Mouse (Mus musculus) heart, adult 2 months (tissue): ENCODE data around the gene Aldh18a1. TPM values are rescaled to one million over a fixed set of nuclear protein-coding genes. Genes with fewer than 3 reads are reported as not detected.

Experiments
- DNase-seq, 2 experiments: peaks; one replicate each; pipeline ENCODE4 v3.0.0; 2021
- H3K27ac ChIP-seq: fragments of 200-600 bp; 2 replicates; pipeline ENCODE4 v1.8.1; 2022
- H3K27me3 ChIP-seq: fragments of 200-500 bp; 2 replicates; pipeline ENCODE4 v1.6.1; 2012; ENCODE audit warnings: mild to moderate bottlenecking, low read length, inconsistent platforms, mixed read lengths; ENCODE audit not compliant: control insufficient read depth, insufficient read depth
- H3K36me3 ChIP-seq: fragments of 200-500 bp; 2 replicates; pipeline ENCODE4 v1.6.1; 2012; ENCODE audit warnings: low read length, inconsistent platforms; ENCODE audit not compliant: control insufficient read depth, insufficient read depth
- H3K4me1 ChIP-seq: fragments of 200-500 bp; 2 replicates; pipeline ENCODE4 v1.6.1; 2011; ENCODE audit warnings: low read length; ENCODE audit not compliant: control insufficient read depth, insufficient read depth
- H3K4me3 ChIP-seq: fragments of 200-600 bp; 2 replicates; pipeline ENCODE4 v1.8.1; 2022
- H3K79me2 ChIP-seq: fragments of 200-500 bp; replicated peaks from 2 replicates; pipeline ENCODE4 v1.6.1; 2012; ENCODE audit warnings: mild to moderate bottlenecking, inconsistent platforms, low read length, moderate library complexity, mixed read lengths; ENCODE audit not compliant: control insufficient read depth, insufficient read depth
- H3K9ac ChIP-seq: fragments of 200-500 bp; 2 replicates; pipeline ENCODE4 v1.6.1; 2012; ENCODE audit warnings: low read depth, mild to moderate bottlenecking, control low read depth, inconsistent platforms, low read length, mixed read lengths
- CTCF ChIP-seq: fragments of 200-600 bp; IDR thresholded peaks from 2 replicates; pipeline ENCODE4 v1.8.1; 2022; ENCODE audit warnings: antibody characterized with exemption, mild to moderate bottlenecking, moderate library complexity
- EP300 ChIP-seq: fragments of 200-500 bp; IDR thresholded peaks from 2 replicates; pipeline ENCODE4 v1.6.1; 2011; ENCODE audit warnings: low read depth, low read length, control low read depth; ENCODE audit not compliant: insufficient read depth
- POLR2A ChIP-seq: fragments of 200-500 bp; IDR thresholded peaks from 2 replicates; pipeline ENCODE4 v1.6.1; 2011; ENCODE audit warnings: mild to moderate bottlenecking, low read depth, low read length, control low read depth; ENCODE audit not compliant: insufficient read depth
- WGBS: fragments of 180-500 bp; shearing (Covaris S2); methylation state at CpG from one replicate; pipeline ENCODE4 v1.1.7; 2018; 5-methylcytosine and 5-hydroxymethylcytosine counted together
- intact Hi-C: fragments of 180-260 bp; cut with DNase I; formaldehyde crosslinking; loops from one replicate; pipeline ENCODE4 v1.15.1; 2025
- long read RNA-seq: library from polyadenylated mRNA; stranded (forward); transcript quantifications from one replicate; pipeline ENCODE4 v2.0.0, GENCODE M21; 2021
- polyA plus RNA-seq: library from polyadenylated mRNA; depleted of rRNA; stranded (reverse); fragments of >200 nt; gene quantifications from 2 replicates; pipeline ENCODE4 v1.2.3, GENCODE M21; 2012; rRNA removed
- total RNA-seq, 2 experiments: library from RNA; stranded (reverse); gene quantifications; 2 replicates each; pipeline ENCODE4 v1.2.3; 2021

Aldh18a1 gene
- total RNA-seq (1 to 10 TPM; 4.4 to 7.9 TPM), polyA plus RNA-seq (7.6 and 12.4 TPM in 2 replicates)
- long read RNA-seq, partial matches to known transcripts, result 0 of 4 reads
- long read RNA-seq, other reads (novel, unspliced or antisense), result 1 of 4 reads

- Histone ChIP-seq H3K36me3 (no peaks in the 10 kb centered on the region), H3K79me2 (no peaks in the 10 kb centered on the region), H3K27me3 (no peaks in the 10 kb centered on the region), H3K27ac (peak within 1 kb of the TSS; percentile 15; the same call in 1 of the 2 replicates), H3K4me3 (peak within 1 kb of the TSS; percentile 69), H3K9ac (peak within 1 kb of the TSS; percentile 71), H3K4me1 (no peaks in the 10 kb centered on the region)
- TF ChIP-seq CTCF (no peak), EP300 (no peak), POLR2A (no peak)
- DNase-seq, result peak; percentile 93 to 96
- intact Hi-C loops, result no loop called here
- WGBS, result 0% methylated on average over 34 of the region's 34 CpGs
Measured at GRCm38 (mm10) chr19:40588293-40588654, at the start of gene Aldh18a1. TSS of gene Aldh18a1 (minus strand) at chr19:40588463.

DNA sequence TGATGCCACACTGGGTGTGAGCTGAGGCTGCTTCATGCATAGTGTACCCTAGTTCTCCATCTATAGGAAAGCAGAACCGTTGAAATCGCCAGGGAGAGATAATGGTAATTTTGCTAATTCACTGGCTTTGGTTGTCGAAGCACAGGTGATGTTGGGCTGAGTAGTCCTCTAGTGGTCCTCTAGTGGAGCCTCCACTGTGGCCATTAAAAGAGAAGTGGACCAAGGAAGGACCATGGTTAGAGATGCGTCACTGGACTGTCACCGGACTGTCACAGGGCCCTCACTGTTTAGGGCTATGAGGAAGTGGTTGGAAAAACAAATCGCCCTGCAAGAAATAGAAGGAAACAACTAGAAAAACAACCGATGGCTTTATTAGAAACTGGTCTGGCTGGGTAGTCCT is 49.3 kb upstream of the Aldh18a1 start:
- Histone ChIP-seq H3K27ac (peak overlapping the region; percentile 78), H3K9ac (no peak overlapping the region), H3K4me1 (no peaks in the 10 kb centered on the region; the same call in 1 of the 2 replicates), H3K36me3 (no peaks in the 10 kb centered on the region), H3K79me2 (no peaks in the 10 kb centered on the region), H3K4me3 (no peak overlapping the region), H3K27me3 (no peaks in the 10 kb centered on the region)
- TF ChIP-seq EP300 (no peak), POLR2A (no peak), CTCF (no peak)
- 55% methylated on average over 7 of the region's 7 CpGs for WGBS
- peak in 1 of 2 experiments; percentile 52 for DNase-seq
- intact Hi-C loops, result no loop called here

GRCm38 (mm10) chr19:40637091-40637490 is 48.8 kb upstream of the Aldh18a1 start:
- TF ChIP-seq POLR2A (0 out of 2 replicates have a peak, but pooled peaks have one; percentile 48), CTCF (no peak), EP300 (peak; percentile 89)
- Histone ChIP-seq H3K36me3 (no peaks in the 10 kb centered on the region), H3K9ac (no peak overlapping the region), H3K4me3 (no peak overlapping the region), H3K27me3 (no peaks in the 10 kb centered on the region), H3K79me2 (no peaks in the 10 kb centered on the region), H3K4me1 (no peaks in the 10 kb centered on the region; the same call in 1 of the 2 replicates), H3K27ac (peak overlapping the region; percentile 78)
- 21% methylated on average over 4 of the region's 4 CpGs for WGBS
- peak; percentile 63 to 72 for DNase-seq
- intact Hi-C loops, result no loop called here

- H3K27me3 ChIP-seq, result no peaks in the 10 kb centered on the region
- H3K4me3 ChIP-seq, result no peak overlapping the region
- 80% methylated on average over 1 of the region's 1 CpGs for WGBS
- no peaks in the 10 kb centered on the region; the same call in 1 of the 2 replicates for H3K36me3 ChIP-seq
- H3K79me2 ChIP-seq, result no peaks in the 10 kb centered on the region
- no peak overlapping the region for H3K9ac ChIP-seq
- DNase-seq, result no peak
- TF ChIP-seq CTCF, result peak; percentile 50
- no peak for TF ChIP-seq POLR2A
- peaks cover 6% of the 10 kb centered on the region for H3K4me1 ChIP-seq
- no peak overlapping the region for H3K27ac ChIP-seq
- intact Hi-C loops, result loop anchor here (5.0 kb wide), 1 partner anchor 64 kb away; no protein-coding TSS in a partner anchor
Measured at GRCm38 (mm10) chr19:40633144-40633543, 44.9 kb upstream of the Aldh18a1 start.

GRCm38 (mm10) chr19:40632668-40633067 is 44.4 kb upstream of the Aldh18a1 start:
- intact Hi-C loops, result loop anchor here (5.0 kb wide), 1 partner anchor 65 kb away; no protein-coding TSS in a partner anchor

DNA sequence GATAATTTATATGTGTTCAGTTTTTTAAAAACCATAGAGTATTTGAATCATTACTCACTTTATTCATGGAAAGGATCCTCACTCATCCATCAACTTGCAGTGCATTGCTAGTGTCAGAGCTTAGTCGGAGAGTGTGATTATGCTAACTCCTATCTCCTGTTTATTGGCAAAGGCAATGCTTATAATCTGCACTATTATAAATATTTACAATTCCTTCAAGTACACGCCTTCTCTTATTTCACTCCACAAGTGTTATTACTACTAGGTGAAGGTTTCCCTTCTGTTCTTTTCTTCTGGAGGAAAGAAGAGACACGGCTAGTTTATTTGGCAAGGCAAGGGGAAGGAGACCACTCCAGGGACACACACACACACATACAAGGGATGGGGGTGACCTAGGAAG is 43.9 kb upstream of the Aldh18a1 start:
- Histone ChIP-seq H3K36me3 (no peaks in the 10 kb centered on the region; the same call in 1 of the 2 replicates), H3K4me3 (no peak overlapping the region), H3K27ac (no peak overlapping the region), H3K27me3 (no peaks in the 10 kb centered on the region), H3K4me1 (peaks cover 6% of the 10 kb centered on the region), H3K9ac (no peak overlapping the region), H3K79me2 (no peaks in the 10 kb centered on the region)
- DNase-seq, result no peak
- TF ChIP-seq POLR2A, result no peak
- TF ChIP-seq CTCF, result no peak
- TF ChIP-seq EP300, result no peak
- intact Hi-C loops, result loop anchor here (5.0 kb wide), 1 partner anchor 65 kb away; no protein-coding TSS in a partner anchor
- 50% methylated on average over 3 of the region's 3 CpGs for WGBS

More at GRCm38 (mm10) chr19:40632668-40633067, 44.4 kb upstream of the Aldh18a1 start:
- Histone ChIP-seq H3K79me2 (no peaks in the 10 kb centered on the region), H3K4me1 (peaks cover 6% of the 10 kb centered on the region), H3K9ac (no peak overlapping the region), H3K27me3 (no peaks in the 10 kb centered on the region), H3K36me3 (no peaks in the 10 kb centered on the region; the same call in 1 of the 2 replicates), H3K4me3 (no peak overlapping the region), H3K27ac (no peak overlapping the region)
- no peak for TF ChIP-seq POLR2A
- no peak for TF ChIP-seq EP300
- TF ChIP-seq CTCF, result no peak
- WGBS, result 95% methylated on average over 5 of the region's 5 CpGs
- no peak for DNase-seq
